Mouse (Mus musculus): ENCODE data around the gene Cd151. TPM values are rescaled to one million over a fixed set of nuclear protein-coding genes. Genes with fewer than 3 reads are reported as not detected.

Cd151 gene
- total and polyA plus RNA-seq, 2 experiments: 51.9 to 103 TPM

DNA sequence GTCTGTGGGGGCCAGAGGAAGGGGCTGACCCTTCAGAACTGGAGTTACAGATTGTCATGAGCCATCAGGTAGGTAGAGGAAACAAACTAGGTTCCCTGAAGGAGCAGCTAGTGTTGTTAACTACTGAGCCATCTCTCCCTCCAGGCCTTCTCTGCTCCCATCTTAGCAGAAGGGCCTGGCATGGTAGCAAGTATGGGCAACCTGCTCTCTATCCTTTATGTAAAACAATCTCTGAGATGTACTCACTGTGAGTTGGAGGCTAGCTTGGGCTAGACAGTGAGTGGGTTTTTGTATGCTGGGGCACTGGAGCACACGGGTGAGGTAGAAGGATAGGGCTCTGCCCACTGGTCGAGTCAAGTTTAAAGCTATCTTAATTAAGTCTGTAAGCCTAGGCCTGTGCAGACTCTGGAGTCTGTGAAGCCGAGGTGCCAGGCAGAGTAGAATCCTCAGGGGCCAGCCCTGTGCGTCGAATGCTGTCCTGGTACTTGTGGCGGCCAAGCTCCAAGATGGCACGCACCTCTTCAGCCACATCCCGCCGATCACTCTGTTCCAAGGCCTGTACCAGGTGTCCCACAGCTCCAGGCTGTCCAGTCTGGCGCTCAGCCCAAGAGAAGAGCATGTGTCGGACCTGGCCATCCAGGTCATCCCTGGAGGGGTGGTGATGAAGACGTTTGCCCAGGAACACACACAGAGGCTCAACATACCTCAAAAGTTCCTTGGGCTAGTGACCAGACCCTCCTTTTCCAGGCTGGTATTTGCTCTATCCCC lies 28.8 kb upstream of the Cd151 start:
- Histone ChIP-seq H3K9ac (ENCODE audit: low read depth, low read length) (no peak overlapping the region), H3K4me3 (ENCODE audit: insufficient read depth, low read depth, low read length) (no peak overlapping the region), H3K27ac (replicated peaks; ENCODE audit: insufficient read depth, low read depth, low read length) (no peak overlapping the region), H3K27me3 (ENCODE audit: control insufficient read depth, insufficient read depth, low read length) (no peaks in the 10 kb centered on the region), H3K4me1 (ENCODE audit: control insufficient read depth, insufficient read depth, low read length) (peaks cover 20% of the 10 kb centered on the region), H3K36me3 (ENCODE audit: control insufficient read depth, insufficient read depth, low read length) (no peaks in the 10 kb centered on the region), H3K79me2 (ENCODE audit: control insufficient read depth, insufficient read depth, low read length) (no peaks in the 10 kb centered on the region; the same call in 1 of the 2 replicates)
- TF ChIP-seq CTCF (IDR thresholded peaks at IDR 0.05; ENCODE audit: low read depth, low read length) (no peak), POLR2A (IDR thresholded peaks at IDR 0.05; ENCODE audit: extremely low read depth, insufficient read depth, low read length) (no peak)
- no peak for DNase-seq (ENCODE audit: extremely low read depth, low read depth, low spot score)
- 90% methylated on average over 12 of the region's 12 CpGs for WGBS

DNA sequence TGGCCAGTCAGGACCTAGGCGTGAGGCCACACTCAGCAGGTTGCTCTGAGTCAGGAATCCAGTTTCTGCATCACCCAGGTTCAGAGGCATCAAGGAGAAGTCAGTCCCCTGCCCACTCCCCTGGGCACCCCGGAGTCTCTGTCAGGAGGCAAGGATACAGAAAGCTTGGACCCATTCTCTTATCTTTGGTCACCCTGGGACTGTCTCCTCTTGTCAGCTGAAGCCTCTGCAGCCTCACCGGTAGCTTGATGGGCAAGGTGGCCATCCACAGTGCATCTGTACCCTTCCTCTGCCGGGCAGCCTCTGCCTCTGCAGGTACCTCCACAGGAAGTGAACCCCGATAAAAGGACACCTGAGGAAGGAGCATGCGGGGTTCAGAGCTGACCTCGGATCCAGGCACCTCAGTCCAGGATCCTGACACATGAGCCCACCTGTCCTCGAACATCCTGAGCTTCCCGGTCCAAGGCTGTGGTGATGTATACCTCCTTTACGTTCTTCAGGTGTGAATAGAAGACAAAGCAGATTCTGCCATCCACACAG lies 28.0 kb upstream of the Cd151 start:
- H3K27ac ChIP-seq (replicated peaks; ENCODE audit: insufficient read depth, low read depth, low read length): no peak overlapping the region
- no peaks in the 10 kb centered on the region for H3K36me3 ChIP-seq (ENCODE audit: control insufficient read depth, insufficient read depth, low read length)
- no peak overlapping the region for H3K4me3 ChIP-seq (ENCODE audit: insufficient read depth, low read depth, low read length)
- 95% methylated on average over 10 of the region's 10 CpGs for WGBS
- no peaks in the 10 kb centered on the region; the same call in 1 of the 2 replicates for H3K79me2 ChIP-seq (ENCODE audit: control insufficient read depth, insufficient read depth, low read length)
- no peak for DNase-seq (ENCODE audit: extremely low read depth, low read depth, low spot score)
- TF ChIP-seq CTCF (IDR thresholded peaks at IDR 0.05; ENCODE audit: low read depth, low read length) (no peak), POLR2A (IDR thresholded peaks at IDR 0.05; ENCODE audit: extremely low read depth, insufficient read depth, low read length) (no peak)
- H3K27me3 ChIP-seq (ENCODE audit: control insufficient read depth, insufficient read depth, low read length): no peaks in the 10 kb centered on the region
- H3K4me1 ChIP-seq (ENCODE audit: control insufficient read depth, insufficient read depth, low read length): peaks cover 24% of the 10 kb centered on the region
- no peak overlapping the region for H3K9ac ChIP-seq (ENCODE audit: low read depth, low read length)

DNA sequence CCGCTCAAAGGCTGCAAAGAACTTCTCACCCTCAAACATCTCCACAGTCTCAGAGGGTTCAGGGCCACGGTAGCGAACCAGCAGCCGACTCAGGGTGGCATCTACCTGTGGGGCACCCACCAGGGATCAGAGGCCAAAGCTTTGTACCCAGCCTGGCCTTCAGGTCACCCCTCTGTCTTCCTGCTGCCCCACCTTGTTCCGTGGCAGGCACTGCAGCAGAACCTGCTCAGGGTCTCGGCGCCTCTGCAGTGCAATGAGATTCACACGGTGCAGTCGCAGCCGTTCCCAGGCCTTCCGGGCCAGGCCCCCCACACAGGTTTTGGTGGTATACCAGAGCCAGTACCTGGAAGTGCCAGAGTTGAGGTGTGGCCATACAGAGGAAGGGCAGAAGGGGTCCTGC lies 27.4 kb upstream of the Cd151 start:
- no peak for TF ChIP-seq POLR2A (IDR thresholded peaks at IDR 0.05; ENCODE audit: extremely low read depth, insufficient read depth, low read length)
- TF ChIP-seq CTCF (IDR thresholded peaks at IDR 0.05; ENCODE audit: low read depth, low read length): no peak
- no peak overlapping the region for H3K27ac ChIP-seq (replicated peaks; ENCODE audit: insufficient read depth, low read depth, low read length)
- H3K4me3 ChIP-seq (ENCODE audit: insufficient read depth, low read depth, low read length): no peak overlapping the region
- no peaks in the 10 kb centered on the region for H3K36me3 ChIP-seq (ENCODE audit: control insufficient read depth, insufficient read depth, low read length)
- 97% methylated on average over 11 of the region's 11 CpGs for WGBS
- DNase-seq (ENCODE audit: extremely low read depth, low read depth, low spot score): no peak
- H3K79me2 ChIP-seq (ENCODE audit: control insufficient read depth, insufficient read depth, low read length): no peaks in the 10 kb centered on the region; the same call in 1 of the 2 replicates
- H3K27me3 ChIP-seq (ENCODE audit: control insufficient read depth, insufficient read depth, low read length): no peaks in the 10 kb centered on the region
- no peak overlapping the region for H3K9ac ChIP-seq (ENCODE audit: low read depth, low read length)
- H3K4me1 ChIP-seq (ENCODE audit: control insufficient read depth, insufficient read depth, low read length): peaks cover 24% of the 10 kb centered on the region

DNA sequence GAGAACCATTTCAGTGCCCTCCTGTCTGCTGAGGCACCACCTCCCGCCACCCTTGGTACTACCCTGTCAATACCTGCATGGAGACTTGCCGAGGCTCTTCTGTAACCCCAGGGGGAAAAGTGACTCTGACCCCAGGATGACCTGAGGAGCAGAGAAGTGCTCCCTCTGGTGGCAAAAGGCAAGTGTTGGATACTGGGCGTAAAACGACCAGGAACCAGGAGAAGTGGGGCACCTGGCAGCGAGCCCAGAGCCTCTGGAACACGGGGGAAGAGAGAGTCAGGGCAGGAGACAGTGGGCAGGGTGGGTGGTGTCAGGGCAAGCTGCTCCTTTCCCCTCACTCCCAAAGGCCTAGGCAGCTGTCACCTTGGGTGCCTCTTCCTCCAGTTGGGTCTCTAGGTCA lies 26.6 kb upstream of the Cd151 start:
- DNase-seq (ENCODE audit: extremely low read depth, low read depth, low spot score): peak; percentile 57
- H3K4me1 ChIP-seq (ENCODE audit: control insufficient read depth, insufficient read depth, low read length): peaks cover 21% of the 10 kb centered on the region
- no peak overlapping the region for H3K4me3 ChIP-seq (ENCODE audit: insufficient read depth, low read depth, low read length)
- WGBS: 8% methylated on average over 6 of the region's 6 CpGs
- no peaks in the 10 kb centered on the region for H3K27me3 ChIP-seq (ENCODE audit: control insufficient read depth, insufficient read depth, low read length)
- H3K27ac ChIP-seq (replicated peaks; ENCODE audit: insufficient read depth, low read depth, low read length): no peak overlapping the region
- TF ChIP-seq POLR2A (IDR thresholded peaks at IDR 0.05; ENCODE audit: extremely low read depth, insufficient read depth, low read length) (no peak), CTCF (IDR thresholded peaks at IDR 0.05; ENCODE audit: low read depth, low read length) (peak; percentile 77)
- no peak overlapping the region for H3K9ac ChIP-seq (ENCODE audit: low read depth, low read length)
- no peaks in the 10 kb centered on the region; the same call in 1 of the 2 replicates for H3K79me2 ChIP-seq (ENCODE audit: control insufficient read depth, insufficient read depth, low read length)
- H3K36me3 ChIP-seq (ENCODE audit: control insufficient read depth, insufficient read depth, low read length): no peaks in the 10 kb centered on the region

DNA sequence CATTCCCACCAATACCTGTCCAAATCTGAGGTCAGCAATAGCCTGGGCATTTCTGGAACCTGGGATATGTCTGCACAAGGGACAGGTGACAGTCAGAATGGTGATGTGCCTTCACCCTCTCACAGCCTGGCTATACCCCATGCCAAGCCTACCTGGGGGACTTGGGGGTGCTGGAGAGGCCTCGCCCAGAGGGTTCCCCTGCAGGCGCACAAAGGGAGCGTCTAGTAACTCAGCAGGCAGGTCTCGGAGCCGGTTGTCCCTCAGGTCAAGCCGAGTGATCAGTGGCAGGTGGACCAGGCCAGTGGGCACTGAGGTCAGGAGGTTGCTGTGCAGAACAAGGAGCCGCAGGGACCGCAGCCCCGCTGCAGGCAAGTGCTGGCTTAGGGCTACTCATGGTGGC lies 25.7 kb upstream of the Cd151 start:
- Histone ChIP-seq H3K27ac (replicated peaks; ENCODE audit: insufficient read depth, low read depth, low read length) (no peak overlapping the region), H3K9ac (ENCODE audit: low read depth, low read length) (no peak overlapping the region), H3K4me1 (ENCODE audit: control insufficient read depth, insufficient read depth, low read length) (peaks cover 15% of the 10 kb centered on the region), H3K79me2 (ENCODE audit: control insufficient read depth, insufficient read depth, low read length) (no peaks in the 10 kb centered on the region; the same call in 1 of the 2 replicates), H3K36me3 (ENCODE audit: control insufficient read depth, insufficient read depth, low read length) (no peaks in the 10 kb centered on the region), H3K27me3 (ENCODE audit: control insufficient read depth, insufficient read depth, low read length) (no peaks in the 10 kb centered on the region), H3K4me3 (ENCODE audit: insufficient read depth, low read depth, low read length) (no peak overlapping the region)
- TF ChIP-seq CTCF (IDR thresholded peaks at IDR 0.05; ENCODE audit: low read depth, low read length) (no peak), POLR2A (IDR thresholded peaks at IDR 0.05; ENCODE audit: extremely low read depth, insufficient read depth, low read length) (no peak)
- WGBS: 97% methylated on average over 9 of the region's 9 CpGs
- DNase-seq (ENCODE audit: extremely low read depth, low read depth, low spot score): no peak

DNA sequence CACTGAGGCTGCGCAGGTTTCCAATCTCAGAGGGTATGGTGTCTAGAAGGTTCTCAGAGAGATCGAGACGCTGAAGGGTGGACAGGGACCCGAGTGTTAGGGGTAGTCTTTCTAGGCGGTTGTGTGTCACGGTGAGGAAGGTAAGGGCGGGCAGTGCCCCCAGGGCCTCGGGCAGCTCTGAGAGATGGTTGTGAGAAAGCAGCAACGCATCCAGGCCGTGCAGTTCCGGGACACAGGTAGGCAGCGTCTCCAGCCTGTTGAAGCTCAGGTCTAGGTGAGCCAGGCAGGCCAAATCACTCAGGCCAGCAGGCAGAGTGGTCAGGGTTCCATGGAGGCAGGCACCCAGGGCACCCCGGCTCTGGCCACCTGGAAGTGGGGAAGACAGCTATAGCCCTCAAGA lies 25.0 kb upstream of the Cd151 start:
- H3K36me3 ChIP-seq (ENCODE audit: control insufficient read depth, insufficient read depth, low read length): no peaks in the 10 kb centered on the region
- no peak overlapping the region for H3K27ac ChIP-seq (replicated peaks; ENCODE audit: insufficient read depth, low read depth, low read length)
- H3K27me3 ChIP-seq (ENCODE audit: control insufficient read depth, insufficient read depth, low read length): no peaks in the 10 kb centered on the region
- H3K79me2 ChIP-seq (ENCODE audit: control insufficient read depth, insufficient read depth, low read length): no peaks in the 10 kb centered on the region; the same call in 1 of the 2 replicates
- H3K4me1 ChIP-seq (ENCODE audit: control insufficient read depth, insufficient read depth, low read length): peaks cover 15% of the 10 kb centered on the region
- no peak for TF ChIP-seq POLR2A (IDR thresholded peaks at IDR 0.05; ENCODE audit: extremely low read depth, insufficient read depth, low read length)
- TF ChIP-seq CTCF (IDR thresholded peaks at IDR 0.05; ENCODE audit: low read depth, low read length): no peak
- WGBS: 97% methylated on average over 13 of the region's 13 CpGs
- H3K4me3 ChIP-seq (ENCODE audit: insufficient read depth, low read depth, low read length): no peak overlapping the region
- DNase-seq (ENCODE audit: extremely low read depth, low read depth, low spot score): no peak
- H3K9ac ChIP-seq (ENCODE audit: low read depth, low read length): no peak overlapping the region
